Mouse (Mus musculus) activated CD4-positive, CD25-positive, alpha-beta regulatory T cell, adult 4 months (primary cell): ENCODE measurements around the gene Kif1c. TPM values are rescaled to one million over a fixed set of nuclear protein-coding genes. Genes with fewer than 3 reads are reported as not detected.

Source experiments
- ATAC-seq: one replicate; pipeline ENCODE4 v1.8.0; 2017
- polyA plus RNA-seq, 2 experiments: library from polyadenylated mRNA; unstranded; fragments of 100-300 nt; shearing (Covaris generic); gene quantifications; one replicate each; pipeline ENCODE4 v1.2.1; 2017

Gene Kif1c
- 1 to 10 TPM; 1.5 TPM for polyA plus RNA-seq

DNA sequence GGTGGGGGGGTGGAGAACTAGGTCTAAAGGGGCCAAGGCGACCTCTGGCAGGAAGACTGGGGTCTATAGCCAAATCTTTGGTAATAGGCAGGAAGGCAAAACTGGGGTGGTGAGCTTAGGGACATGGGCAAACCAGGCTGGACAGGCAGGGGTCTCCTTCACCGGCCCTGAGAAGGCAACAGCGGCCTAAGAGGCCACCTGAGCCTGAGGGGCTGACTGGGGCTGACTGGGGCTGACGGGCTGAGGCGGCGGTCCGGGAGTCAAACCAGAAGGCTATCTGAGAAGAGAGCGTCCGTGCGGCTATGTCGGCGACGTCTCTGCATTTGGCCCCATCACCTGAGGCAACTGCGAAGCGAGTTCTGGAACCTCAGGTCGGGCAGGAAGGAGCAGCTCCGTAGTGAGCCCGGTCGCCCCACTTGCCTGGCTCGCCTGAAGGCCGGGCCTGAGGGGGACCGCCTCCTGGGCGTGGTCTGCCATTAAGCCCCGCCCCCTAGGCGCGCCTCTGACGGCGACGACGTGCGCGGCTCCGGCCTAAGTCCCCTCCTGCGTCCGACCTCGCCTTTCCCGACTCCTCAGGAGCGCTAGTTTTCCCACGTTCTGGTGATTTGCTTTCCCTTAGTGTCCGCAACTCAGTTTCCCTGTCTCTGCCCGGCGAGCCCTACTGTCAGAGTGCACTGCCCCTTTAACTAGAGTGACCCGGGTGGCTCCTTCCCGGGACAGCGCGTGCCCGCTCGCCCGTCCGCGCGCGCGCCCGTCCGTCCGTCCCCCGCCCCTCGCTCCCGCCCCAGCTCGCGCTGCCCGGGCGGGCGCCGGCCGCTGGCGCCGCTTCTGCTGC, at the start of gene Kif1c, which contains the start of gene Inca1:
Kif1c (plus strand) TSS at position 827 of the 835 bp plus-strand sequence.
Inca1 (minus strand) TSS at position 434 of the 835 bp plus-strand sequence.
- ATAC-seq: peak; percentile 95

DNA sequence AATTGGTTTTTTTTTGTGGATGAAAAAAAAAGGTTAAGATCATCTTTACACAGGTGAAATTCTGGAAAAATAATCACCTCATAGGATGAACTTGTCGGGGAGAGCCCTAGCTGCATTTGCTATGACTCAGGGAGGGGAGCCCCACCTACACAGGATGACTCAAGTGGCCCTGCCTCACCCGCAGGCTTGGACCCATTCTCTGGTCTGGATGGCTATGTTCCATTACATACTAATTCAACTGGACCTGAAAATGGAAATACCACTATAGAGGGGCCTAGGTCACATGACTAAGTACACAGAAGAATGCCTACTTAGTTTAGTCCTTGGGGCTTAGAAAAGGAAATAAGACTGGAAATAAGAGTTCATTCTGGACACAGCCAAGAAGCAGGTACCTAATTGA, 49.0 kb upstream of the Kif1c start:
- ATAC-seq: no peak

DNA sequence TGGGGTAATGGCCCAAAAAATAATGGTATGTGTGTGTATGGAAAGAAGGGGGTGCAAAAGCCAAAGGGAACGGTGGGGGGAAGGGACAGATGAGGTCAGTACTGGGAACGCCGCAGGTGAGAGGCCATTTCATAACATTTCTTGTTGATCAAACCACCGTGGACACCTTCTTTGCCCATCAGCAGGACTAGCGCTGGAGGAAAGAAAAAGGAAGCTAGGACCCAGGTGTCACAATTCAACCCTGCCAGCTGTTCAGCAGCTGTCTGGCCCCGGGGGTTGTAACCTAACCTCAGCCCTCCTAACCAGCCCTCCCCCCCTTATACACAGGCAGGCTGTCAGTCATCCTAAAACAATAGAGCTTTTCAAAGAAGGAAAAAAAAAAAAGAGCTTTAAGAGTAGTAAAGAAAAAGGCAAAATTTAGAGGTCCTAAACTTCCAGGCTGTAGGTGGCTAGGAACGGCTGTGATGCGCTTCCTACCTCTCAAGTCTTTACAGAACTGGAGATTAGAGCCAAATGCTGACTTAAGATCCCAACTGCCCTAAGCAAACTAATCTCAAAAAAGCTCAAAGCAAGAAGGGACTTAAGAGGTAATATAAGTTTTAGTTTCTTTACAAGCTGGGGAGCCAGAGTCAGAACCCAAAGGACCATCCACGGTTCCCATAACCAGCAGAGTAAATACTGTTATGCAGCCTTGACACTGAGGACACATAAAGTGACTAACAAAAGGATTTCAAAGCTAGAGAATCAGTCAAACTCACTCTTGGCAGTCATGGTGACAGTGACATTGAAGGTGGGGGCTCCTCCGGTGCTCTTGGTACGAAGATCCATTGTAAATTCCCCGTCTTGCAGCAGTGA, 48.1 kb upstream of the Kif1c start:
- no peak for ATAC-seq

DNA sequence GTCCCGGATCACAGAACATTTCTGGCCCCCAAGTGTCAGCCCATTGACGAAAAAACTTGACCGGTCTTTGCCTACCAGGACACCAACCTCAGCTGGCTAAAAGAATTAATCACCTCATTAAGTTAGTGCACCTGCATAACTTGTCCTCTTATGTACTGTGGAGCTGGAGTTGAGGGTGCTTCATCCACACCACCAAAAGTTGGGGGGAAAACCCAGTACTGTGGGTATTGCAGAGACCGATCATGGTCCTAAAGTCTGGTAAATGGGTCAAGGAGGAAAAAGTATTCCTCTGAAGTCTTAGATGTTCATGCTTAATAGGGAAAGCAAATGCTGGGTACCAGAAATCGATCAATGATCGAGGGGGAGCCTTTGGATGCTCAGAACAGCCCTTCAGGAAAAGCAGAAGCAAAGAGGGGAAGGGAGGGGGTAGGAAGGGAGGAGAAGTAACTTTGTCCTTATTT, 47.4 kb upstream of the Kif1c start:
- ATAC-seq: no peak

DNA sequence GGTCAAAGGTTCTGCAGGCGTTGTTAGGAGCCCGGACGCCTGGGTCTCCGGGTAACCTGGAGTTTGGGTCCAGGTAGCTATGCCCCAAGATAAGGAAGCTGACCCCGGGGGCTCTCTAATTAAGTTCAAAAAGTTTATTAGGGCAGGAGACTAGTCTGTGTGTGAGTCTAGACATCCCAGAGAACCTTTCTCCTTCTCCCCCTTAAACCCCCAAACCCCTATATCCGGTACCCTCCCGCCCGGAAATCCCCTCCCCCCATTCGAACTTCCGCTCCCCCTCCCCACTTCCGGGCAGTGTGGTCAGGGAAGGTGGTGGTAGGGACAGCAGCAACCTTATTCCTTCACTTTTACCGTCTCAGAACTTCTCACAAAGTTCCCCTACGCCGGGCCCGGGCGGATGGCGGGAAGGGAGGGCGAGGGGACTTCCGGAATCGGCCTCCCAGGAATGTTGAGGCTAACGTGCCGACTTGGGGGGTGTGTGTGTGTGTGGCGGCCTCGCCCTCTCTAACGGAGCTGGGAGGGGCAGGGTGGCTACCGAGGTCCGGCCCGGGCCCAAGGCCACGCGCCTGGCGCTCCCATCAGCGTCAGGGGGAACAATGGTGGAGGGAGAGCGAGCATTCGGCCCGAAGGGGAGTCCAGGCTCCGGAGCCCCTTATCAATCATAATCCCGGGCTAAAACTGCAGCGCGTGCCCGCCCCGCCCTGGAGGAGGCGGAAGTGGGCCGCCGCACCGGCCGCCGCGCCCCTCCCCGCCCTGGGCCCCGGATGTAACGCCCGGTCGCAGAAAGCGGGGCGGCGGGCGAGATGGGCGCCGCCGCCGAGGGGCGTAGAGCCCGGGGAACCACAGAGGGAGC, 46.8 kb upstream of the Kif1c start:
- ATAC-seq: peak; percentile 24

DNA sequence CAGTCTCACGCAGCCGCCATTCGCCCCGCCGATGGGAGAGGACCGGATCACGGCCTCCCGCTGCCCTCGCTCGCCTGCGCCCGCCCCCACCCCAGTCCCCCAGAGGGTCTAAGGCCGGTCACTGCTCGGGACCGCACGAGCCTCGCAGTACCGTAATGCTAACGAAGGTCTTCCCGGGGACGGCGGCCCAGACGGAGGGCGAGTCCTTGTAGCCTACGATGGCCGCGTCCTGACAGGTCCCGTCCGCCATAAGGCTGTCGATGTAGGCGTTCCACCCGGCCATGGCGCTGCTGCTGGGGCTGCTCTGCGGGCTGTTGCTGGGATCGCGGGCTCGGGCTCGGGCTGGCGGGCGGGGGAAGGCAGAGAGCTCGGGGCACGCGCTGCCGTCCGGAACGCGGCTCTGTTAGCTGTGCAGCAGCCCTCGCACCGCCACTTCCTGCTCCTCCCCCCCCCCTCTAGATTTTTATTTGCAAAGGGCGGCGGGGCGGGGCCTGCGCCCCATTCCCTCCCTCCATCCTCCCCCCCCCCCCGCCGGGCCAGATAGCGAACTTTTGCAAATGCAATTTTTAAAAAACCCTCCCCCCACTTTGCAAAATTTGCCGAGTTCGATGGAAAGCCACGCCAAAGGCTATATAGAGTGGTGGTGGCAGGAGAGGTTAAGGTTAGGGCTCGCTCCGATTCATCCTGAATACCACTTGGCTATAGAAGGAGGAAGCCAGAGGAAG, 46.0 kb upstream of the Kif1c start, which contains the start of gene Pfn1:
Pfn1 (minus strand) TSS at position 447 of the 725 bp plus-strand sequence.
- peak; percentile 13 for ATAC-seq

DNA sequence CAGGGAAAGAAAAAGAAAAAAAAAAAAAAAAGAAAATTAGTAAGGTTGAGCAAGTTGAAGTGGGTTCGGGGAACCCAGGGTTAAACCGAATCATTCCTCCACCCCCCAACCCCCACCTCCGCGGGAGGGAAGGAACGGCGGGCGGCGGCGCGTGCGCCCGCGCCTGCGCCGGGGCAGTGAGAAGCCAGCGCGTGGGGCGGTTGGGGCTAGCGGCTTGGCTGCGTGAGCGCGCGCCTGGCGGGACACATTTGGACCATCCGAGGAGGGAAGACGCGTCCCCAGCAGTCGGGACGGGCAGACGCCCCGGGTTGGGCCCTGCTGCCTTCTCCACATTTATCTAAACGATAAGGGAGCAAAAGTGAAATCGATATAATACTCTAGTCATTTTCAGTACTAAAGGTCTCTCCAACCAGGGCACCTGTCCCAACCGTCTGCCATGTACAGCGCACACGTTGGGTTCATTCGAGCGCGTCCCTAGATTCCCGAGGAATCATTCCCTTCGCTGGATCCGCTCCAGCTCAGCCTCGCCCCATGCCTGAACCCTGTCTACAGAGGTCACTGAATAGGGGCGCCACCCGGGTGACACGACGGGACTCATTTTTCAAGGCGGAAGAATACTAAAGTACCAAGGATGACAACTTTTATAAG, 45.3 kb upstream of the Kif1c start:
- ATAC-seq: no peak

DNA sequence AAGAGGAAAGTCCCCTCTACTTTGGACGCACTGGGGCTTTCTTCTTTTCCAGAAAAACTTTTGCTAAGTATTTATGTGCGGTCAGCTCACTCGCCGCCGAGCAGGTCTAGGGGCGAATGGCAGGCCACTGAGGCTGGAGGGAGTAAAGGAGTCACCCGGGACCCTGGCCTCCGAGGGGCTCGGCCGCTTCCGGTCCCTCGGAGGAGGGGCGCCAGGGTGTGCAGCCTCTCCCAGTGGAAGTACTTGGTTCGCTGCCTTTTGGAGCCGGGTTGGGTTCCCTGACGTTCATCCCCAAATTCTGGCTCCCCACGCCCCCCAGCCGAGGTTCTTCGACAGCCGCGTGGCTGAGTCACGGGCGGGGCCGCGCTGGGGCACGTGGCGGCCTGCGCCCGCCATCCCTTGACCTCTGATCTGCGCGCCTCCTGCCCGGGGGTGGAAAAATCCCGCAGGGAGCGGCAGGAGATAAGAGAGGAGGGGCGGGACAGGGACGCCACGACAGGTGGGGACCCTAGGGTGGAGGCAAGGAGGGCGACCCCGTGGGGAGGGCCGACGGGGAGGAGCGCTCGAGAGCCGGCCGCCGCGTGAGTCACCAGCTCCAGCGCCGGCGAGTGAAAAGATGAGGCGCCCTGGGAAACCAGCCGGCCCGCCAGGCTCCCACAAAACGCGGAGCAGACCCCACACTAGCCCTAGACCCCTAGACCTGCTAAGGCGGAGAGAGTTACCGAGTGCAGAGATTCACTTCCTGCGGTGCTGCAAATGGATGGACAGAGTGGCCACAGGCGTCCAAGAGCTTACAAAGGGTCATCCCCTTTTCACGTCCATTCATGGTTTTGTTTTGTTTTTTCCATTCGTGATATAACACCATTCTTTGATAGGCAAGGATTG, 44.5 kb upstream of the Kif1c start:
- no peak for ATAC-seq

DNA sequence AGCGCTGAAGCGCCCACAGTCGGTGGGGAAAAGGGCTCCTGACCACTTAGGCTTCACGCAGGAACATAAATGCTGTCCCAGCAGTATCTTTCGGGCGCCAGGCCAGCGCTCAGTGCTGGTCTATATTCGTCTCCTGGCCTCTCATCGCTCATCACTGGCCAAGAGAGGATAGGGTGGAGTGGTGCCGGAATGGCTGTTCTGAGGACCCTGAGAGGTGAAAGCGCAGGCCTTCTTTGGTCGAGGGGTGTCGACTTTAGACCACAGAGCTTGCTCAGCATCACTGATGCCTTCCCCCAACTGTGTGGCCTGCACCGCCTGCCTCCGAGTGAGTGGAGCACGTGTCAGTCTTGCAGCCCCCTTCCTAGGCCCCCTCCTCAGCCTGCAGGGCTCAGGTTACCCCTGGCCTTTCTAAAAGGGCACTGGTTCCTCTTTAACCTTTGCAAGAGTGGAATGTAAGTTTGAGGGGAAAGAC, 43.9 kb upstream of the Kif1c start:
- ATAC-seq: no peak

DNA sequence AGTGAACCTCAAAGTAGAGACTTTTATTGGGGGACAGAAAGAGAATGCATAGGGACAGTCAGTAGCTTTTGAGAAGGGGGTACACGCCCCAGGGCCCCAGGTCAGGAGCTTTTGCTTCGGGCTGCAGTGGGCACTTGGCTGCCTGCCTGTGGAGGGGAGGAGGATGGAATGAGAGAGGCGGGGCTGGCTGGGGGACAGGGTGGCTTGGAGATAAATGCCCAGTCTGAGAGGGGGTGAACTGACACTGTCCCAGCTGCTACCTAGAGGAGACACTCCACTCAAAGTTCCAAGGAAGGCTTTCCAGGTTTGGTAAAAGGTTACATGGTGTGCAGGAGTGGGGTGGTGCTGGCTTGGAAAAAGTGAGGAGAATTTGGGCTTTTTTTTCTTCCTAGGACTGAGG, 43.4 kb upstream of the Kif1c start, which contains the start of gene Eno3:
Eno3 (plus strand) TSS at position 239 of the 400 bp plus-strand sequence.
- no peak for ATAC-seq

DNA sequence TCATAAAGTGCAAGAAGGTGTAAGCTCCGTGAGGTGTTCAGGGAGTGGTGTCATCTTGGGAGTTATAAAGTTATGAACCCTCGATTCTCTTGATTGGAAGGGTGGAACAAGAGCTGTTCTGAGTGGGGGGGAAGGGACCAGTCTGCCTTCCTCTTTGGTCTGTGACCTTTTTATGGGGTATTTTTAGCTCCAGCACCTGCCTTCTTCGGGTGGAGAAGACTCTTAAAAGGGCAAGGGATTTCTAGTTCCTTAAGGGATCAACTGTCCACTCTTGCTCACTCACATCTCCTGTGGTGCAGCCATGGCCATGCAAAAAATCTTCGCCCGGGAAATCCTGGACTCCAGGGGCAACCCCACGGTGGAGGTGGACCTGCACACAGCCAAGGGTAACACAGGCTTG, 42.8 kb upstream of the Kif1c start:
- ATAC-seq: no peak

DNA sequence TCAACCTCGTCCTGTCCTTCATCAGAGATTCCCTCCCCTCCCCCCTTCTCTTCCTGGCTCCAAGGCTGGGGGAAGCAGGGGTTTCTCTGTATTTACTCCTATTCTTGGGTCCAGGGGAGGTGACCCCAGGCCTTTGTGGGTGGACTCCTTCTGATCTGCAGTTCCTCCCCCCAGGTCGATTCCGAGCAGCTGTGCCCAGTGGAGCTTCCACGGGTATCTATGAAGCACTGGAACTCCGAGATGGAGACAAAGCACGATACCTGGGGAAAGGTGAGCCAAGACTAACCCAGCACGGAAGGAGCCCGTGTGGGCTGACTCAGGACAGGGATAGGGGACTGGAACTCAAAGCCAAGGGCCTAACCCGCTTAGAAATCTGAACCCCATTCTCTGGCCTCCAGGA, 42.4 kb upstream of the Kif1c start:
- ATAC-seq: no peak

DNA sequence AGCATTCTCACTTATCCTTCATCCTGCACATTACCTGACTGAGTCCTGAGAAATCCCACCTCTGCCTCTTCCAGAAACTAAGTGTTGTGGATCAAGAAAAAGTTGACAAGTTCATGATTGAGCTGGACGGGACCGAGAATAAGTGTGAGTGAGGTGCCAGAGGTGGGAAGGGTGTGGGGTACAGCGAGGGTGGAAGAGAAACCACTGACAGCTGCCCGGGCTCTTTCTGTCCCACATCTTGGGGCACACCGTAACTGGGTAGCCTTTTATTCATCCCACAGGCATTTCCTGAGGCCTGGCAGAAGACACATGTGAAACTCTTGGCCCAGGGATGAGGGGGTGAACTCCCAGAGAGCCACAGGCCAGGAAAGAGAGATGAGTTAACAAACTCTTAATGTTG, 41.8 kb upstream of the Kif1c start:
- ATAC-seq: no peak

DNA sequence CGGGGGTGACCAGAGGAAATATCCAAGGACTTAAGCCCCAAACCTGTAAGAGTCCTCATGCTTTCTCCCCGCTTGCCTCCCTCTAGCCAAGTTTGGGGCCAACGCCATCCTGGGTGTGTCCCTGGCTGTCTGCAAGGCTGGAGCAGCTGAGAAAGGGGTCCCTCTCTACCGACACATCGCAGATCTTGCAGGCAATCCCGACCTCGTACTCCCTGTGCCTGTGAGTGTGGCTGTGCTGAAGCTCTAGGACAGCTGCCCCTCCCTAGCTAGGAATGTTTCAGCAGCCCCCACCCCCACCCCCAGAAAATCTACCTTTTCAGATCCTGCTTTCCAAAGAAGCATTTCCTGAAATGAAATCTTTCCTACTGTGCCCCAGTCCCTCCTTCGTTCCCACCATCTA, 41.4 kb upstream of the Kif1c start:
- ATAC-seq: no peak

DNA sequence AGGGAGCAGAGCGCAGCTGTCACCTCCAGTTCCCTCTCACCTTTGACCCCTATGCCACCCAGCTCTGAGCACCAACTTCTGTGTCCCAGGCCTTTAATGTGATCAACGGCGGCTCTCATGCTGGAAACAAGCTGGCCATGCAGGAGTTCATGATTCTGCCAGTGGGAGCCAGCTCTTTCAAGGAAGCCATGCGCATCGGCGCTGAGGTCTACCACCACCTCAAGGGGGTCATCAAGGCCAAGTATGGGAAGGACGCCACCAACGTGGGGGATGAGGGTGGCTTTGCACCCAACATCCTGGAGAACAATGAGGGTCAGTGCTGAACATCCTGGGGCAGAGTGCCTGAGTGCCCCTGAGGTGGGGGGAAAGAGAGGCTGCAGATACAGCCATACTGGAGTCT, 39.8 kb upstream of the Kif1c start:
- no peak for ATAC-seq

DNA sequence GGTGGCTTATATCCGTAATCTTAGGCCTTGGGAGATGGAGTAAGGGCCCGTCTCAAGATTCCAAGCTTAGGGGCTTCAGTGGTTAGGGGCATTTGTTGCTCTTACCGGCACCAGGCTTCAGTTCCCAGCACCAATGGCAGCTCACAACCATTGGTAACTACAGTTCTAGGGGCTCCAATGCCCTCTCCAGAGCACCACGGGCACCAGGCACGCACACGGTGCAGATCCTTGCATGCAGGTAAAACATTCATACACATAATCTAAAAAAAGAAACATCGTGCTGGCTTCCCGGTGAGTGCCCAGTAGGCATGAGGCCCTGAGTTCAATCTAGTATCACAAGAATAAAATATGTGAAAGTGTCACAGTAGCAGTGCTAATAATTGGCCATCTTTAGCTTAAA, 37.2 kb upstream of the Kif1c start:
- no peak for ATAC-seq

DNA sequence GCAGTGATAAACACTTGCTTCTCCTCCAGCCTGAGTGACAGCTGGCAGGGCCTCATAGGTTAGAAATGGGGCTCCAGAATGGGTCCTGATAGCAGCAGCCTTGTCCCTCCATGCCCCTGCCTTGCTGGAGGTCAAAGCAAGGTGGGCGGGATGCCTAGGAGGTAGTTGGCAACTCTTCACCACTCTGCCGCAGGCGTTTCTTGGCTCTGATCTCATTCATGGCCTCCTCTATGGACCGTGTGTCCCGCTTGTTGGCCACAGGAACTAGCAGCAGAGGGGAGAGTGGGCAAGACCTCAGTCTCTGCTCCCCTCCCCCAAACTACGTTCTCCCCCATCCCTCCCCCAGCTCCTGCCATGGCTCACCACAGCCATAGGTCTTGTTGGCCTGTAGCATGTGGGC, 36.4 kb upstream of the Kif1c start:
- ATAC-seq: no peak

DNA sequence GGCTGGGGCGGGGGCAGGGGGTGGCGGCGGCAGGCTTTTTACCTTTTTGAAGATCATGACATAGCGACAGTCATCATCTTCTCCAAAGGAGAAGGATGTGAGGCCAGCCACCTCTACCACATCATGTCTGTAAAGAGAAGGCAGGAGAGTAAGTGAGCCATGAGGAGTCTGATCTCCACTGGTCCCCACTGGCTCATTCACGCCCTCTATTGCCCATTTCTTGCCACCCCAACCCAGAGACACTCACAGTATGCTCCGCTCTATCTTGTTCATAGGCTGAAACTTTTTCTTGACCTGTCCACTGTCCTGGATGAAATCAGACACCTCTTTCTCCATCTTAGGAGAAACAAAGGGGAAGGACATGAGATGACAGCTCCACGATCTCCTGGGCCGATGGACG, 35.6 kb upstream of the Kif1c start:
- no peak for ATAC-seq

DNA sequence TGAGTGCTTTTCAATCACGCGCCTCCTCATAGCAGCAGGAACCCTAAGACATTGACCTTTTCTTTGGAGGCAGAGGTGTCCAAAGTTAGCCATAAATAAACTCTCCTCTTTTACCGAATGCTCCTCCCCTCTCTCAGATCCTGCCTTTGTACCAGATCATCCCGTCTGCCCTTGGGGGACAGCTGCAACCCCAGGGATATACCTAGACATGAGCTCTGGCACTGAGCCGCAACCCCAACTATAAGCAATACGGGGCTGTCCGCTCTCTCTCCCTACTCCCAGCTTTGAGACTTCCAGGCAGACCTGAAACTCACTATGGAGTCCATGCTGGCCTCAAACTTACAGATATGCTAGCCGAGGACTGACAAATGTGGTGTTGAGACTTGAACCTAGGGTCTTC, 33.7 kb upstream of the Kif1c start:
- ATAC-seq: no peak
